Mouse (Mus musculus) urinary bladder, postnatal 10 days (tissue): ENCODE results near the gene 1700013H16Rik.
"Not testable (repeated sequence)": the region's sequence is repeated elsewhere in the genome, so short reads cannot be mapped to it uniquely, and the experiment has no call there.

Experiments used
- DNase-seq: peaks from one replicate; pipeline ENCODE4 v3.0.0; 2022; ENCODE audit warnings: low spot score

1700013H16Rik gene

GRCm38 (mm10) chrX:53757736-53758135 is at the start of gene 1700013H16Rik:
1700013H16Rik (minus strand) TSS chrX:53757831.
- no peak for DNase-seq

- DNase-seq, result no peak
These were observed 41.4 kb upstream of the 1700013H16Rik start for GRCm38 (mm10) chrX:53799074-53799473.

GRCm38 (mm10) chrX:53797519-53797918 is 39.9 kb upstream of the 1700013H16Rik start, which contains the start of gene Xlr:
Xlr (minus strand) TSS chrX:53797706.
- DNase-seq, result not testable (repeated sequence)

GRCm38 (mm10) chrX:53776276-53776675 is 18.6 kb upstream of the 1700013H16Rik start, which contains the start of gene Zfp36l3:
Zfp36l3 (minus strand) TSS chrX:53776394.
- DNase-seq, result no peak

- no peak for DNase-seq
These were observed 4.8 kb downstream of the 1700013H16Rik start for GRCm38 (mm10) chrX:53752851-53753250.

- DNase-seq, result no peak
These were observed 28.7 kb downstream of the 1700013H16Rik start for GRCm38 (mm10) chrX:53728967-53729366.

- no peak for DNase-seq
These were observed 33.0 kb downstream of the 1700013H16Rik start, which contains the start of gene 4930502E18Rik for GRCm38 (mm10) chrX:53724596-53724995. 4930502E18Rik (plus strand) TSS chrX:53724826.

GRCm38 (mm10) chrX:53716323-53717182 is 41.1 kb downstream of the 1700013H16Rik start:
- no peak for DNase-seq

- DNase-seq, result no peak
These were observed 41.7 kb downstream of the 1700013H16Rik start for GRCm38 (mm10) chrX:53715942-53716322.

GRCm38 (mm10) chrX:53702673-53703072 is 55.0 kb downstream of the 1700013H16Rik start:
- DNase-seq, result no peak

- no peak for DNase-seq
These were observed 58.4 kb downstream of the 1700013H16Rik start for GRCm38 (mm10) chrX:53699225-53699624.

- DNase-seq, result no peak
These were observed 63.4 kb downstream of the 1700013H16Rik start for GRCm38 (mm10) chrX:53694008-53694777.

- DNase-seq, result no peak
These were observed 64.5 kb downstream of the 1700013H16Rik start for GRCm38 (mm10) chrX:53693141-53693540.
